9 mouse cellular contexts compared by ENCODE assay signal in the genomic region with DNA sequence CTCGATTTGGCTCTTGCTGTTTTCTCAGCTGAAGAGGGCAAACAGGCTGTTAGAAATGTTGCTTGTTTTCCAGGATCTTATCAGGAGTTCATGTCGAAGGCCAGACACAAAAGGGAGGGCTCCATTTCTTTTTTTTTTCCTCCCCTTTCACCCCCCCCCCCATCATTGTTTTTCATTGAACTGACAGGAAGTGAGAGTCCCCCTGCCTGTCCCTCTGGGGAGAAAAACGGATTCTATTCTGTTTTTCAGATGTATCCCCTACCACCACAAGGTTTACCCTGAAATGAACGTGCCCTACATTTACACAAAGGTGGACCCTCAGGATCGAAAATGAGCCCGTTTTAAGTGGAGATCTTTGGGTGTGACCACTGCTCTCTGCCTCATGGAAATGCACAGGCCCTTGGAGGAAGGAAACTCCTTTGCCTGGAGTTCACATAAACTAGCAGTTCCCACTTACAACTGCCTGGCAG. TPM values are rescaled to one million over a fixed set of nuclear protein-coding genes. Genes with fewer than 3 reads are reported as not detected.
DNase-seq lines count a peak whose midpoint lies in the region; ATAC-seq and TF ChIP-seq lines count a peak whose summit lies in the region.
"Had no signal": no experiment of that assay in that cellular context is flagged by ENCODE, and none has a peak within 500 bp of the region (broad histone marks: within the 10 kb centered on the region; RNA-seq: fewer than 3 reads in every experiment).

No protein-coding gene starts in this region.

- TF ChIP-seq RAD21 in CH12.LX (IDR thresholded peaks at IDR 0.05; ENCODE audit: low read depth, low read length) = no peak

- no peak overlapping the region for H3K9ac ChIP-seq in forebrain, embryonic 12.5 days
- no peak overlapping the region for H3K9ac ChIP-seq in forebrain, embryonic 13.5 days
- H3K9ac ChIP-seq in CH12.LX (ENCODE audit: insufficient read depth, low read depth) = peak overlapping the region; percentile 97
- H3K9ac ChIP-seq in heart, embryonic 16.5 days (ENCODE audit: low read length) = no peak overlapping the region
- H3K9ac ChIP-seq in hindbrain, embryonic 14.5 days = no peak overlapping the region
- H3K9ac ChIP-seq in midbrain, postnatal 0 days (replicated peaks; ENCODE audit: low read length, poor library complexity, severe bottlenecking) = no peak overlapping the region

- H3K36me3 ChIP-seq in forebrain, embryonic 12.5 days (replicated peaks) = no peaks in the 10 kb centered on the region
- H3K36me3 ChIP-seq in forebrain, embryonic 13.5 days (ENCODE audit: poor library complexity, severe bottlenecking) = no peaks in the 10 kb centered on the region
- no peaks in the 10 kb centered on the region for H3K36me3 ChIP-seq in CH12.LX (replicated peaks in 1 of 2; ENCODE audit: control insufficient read depth in 1 of 2, insufficient read depth in 1 of 2, low read length in 1 of 2)
- H3K36me3 ChIP-seq in heart, embryonic 16.5 days (ENCODE audit: control insufficient read depth, insufficient read depth) = no peaks in the 10 kb centered on the region
- H3K36me3 ChIP-seq in hindbrain, embryonic 14.5 days (replicated peaks; ENCODE audit: control insufficient read depth, insufficient read depth) = no peaks in the 10 kb centered on the region
- H3K36me3 ChIP-seq in midbrain, postnatal 0 days (ENCODE audit: insufficient read depth, low read length) = no peaks in the 10 kb centered on the region

- peaks cover 12% of the 10 kb centered on the region; the same call in 1 of the 2 replicates for H3K79me2 ChIP-seq in CH12.LX (replicated peaks; ENCODE audit: control insufficient read depth, extremely low read depth, insufficient read depth, poor library complexity, severe bottlenecking)

- TF ChIP-seq CTCF in CH12.LX (conservative IDR thresholded peaks at IDR 0.05 in 1 of 2, IDR thresholded peaks at IDR 0.05 in 1 of 2; ENCODE audit: low read depth in 2 of 2, low read length in 2 of 2) = no peak
- no peak for TF ChIP-seq CTCF in midbrain, postnatal 0 days (IDR thresholded peaks at IDR 0.05)

- no peaks in the 10 kb centered on the region for H3K27me3 ChIP-seq in forebrain, embryonic 12.5 days
- no peaks in the 10 kb centered on the region for H3K27me3 ChIP-seq in forebrain, embryonic 13.5 days
- H3K27me3 ChIP-seq in CH12.LX (replicated peaks) = no peaks in the 10 kb centered on the region
- no peaks in the 10 kb centered on the region for H3K27me3 ChIP-seq in heart, embryonic 16.5 days (ENCODE audit: control insufficient read depth, insufficient read depth, low read length)
- H3K27me3 ChIP-seq in hindbrain, embryonic 14.5 days (ENCODE audit: control insufficient read depth, insufficient read depth, low read length) = no peaks in the 10 kb centered on the region
- no peaks in the 10 kb centered on the region for H3K27me3 ChIP-seq in midbrain, postnatal 0 days (ENCODE audit: insufficient read depth, low read length)

- TF ChIP-seq POLR2A in CH12.LX (IDR thresholded peaks at IDR 0.05; ENCODE audit: low read depth, low read length) = no peak

- in situ Hi-C loops in CH12.LX (cut with MboI; ENCODE audit: low pct_ligation_motif_present, low pct_unique_long_range_greater_than_20kb, low sequenced_read_pairs) = no loop called here

- H3K9me3 ChIP-seq in forebrain, embryonic 12.5 days = 0 out of 2 replicates have a peak, but pooled peaks cover 3% of the 10 kb centered on the region
- H3K9me3 ChIP-seq in forebrain, embryonic 13.5 days (replicated peaks) = no peaks in the 10 kb centered on the region
- no peaks in the 10 kb centered on the region for H3K9me3 ChIP-seq in CH12.LX (replicated peaks; ENCODE audit: low read length)
- peaks cover 4% of the 10 kb centered on the region; the same call in 1 of the 2 replicates for H3K9me3 ChIP-seq in heart, embryonic 16.5 days (replicated peaks; ENCODE audit: control insufficient read depth, low read length)
- H3K9me3 ChIP-seq in hindbrain, embryonic 14.5 days (ENCODE audit: control insufficient read depth, low read length) = no peaks in the 10 kb centered on the region
- no peaks in the 10 kb centered on the region for H3K9me3 ChIP-seq in midbrain, postnatal 0 days (ENCODE audit: low read length)

- no peak overlapping the region for H3K4me3 ChIP-seq in forebrain, embryonic 12.5 days (replicated peaks)
- H3K4me3 ChIP-seq in forebrain, embryonic 13.5 days = no peak overlapping the region
- peak overlapping the region in 2 of 3 experiments; percentile 49 to 59 for H3K4me3 ChIP-seq in CH12.LX (replicated peaks in 1 of 3; ENCODE audit: low read depth in 2 of 3, low read length in 2 of 3, poor library complexity in 1 of 3)
- no peak overlapping the region for H3K4me3 ChIP-seq in heart, embryonic 16.5 days (ENCODE audit: low read length)
- no peak overlapping the region for H3K4me3 ChIP-seq in hindbrain, embryonic 14.5 days (replicated peaks; ENCODE audit: low read length)
- no peak overlapping the region for H3K4me3 ChIP-seq in midbrain, postnatal 0 days (ENCODE audit: low read depth, low read length)

- H3K27ac ChIP-seq in forebrain, embryonic 12.5 days = peak overlapping the region; percentile 3; the same call in 1 of the 2 replicates
- H3K27ac ChIP-seq in forebrain, embryonic 13.5 days = no peak overlapping the region
- H3K27ac ChIP-seq in CH12.LX (ENCODE audit: insufficient read depth, low read depth) = peak overlapping the region; percentile 96
- peak overlapping the region; percentile 88 for H3K27ac ChIP-seq in heart, embryonic 16.5 days (ENCODE audit: low read length)
- H3K27ac ChIP-seq in hindbrain, embryonic 14.5 days = no peak overlapping the region
- H3K27ac ChIP-seq in midbrain, postnatal 0 days (ENCODE audit: low read depth, low read length) = no peak overlapping the region

- no peak overlapping the region for H3K4me2 ChIP-seq in forebrain, embryonic 12.5 days
- H3K4me2 ChIP-seq in forebrain, embryonic 13.5 days = no peak overlapping the region
- peak overlapping the region; percentile 52 for H3K4me2 ChIP-seq in CH12.LX (ENCODE audit: insufficient read depth, low read depth, poor library complexity, severe bottlenecking)
- no peak overlapping the region for H3K4me2 ChIP-seq in heart, embryonic 16.5 days (ENCODE audit: low read depth, low read length)
- no peak overlapping the region for H3K4me2 ChIP-seq in hindbrain, embryonic 14.5 days (replicated peaks)
- H3K4me2 ChIP-seq in midbrain, postnatal 0 days (ENCODE audit: low read depth, low read length, poor library complexity, severe bottlenecking) = no peak overlapping the region

- no peak for DNase-seq in CH12.LX (ENCODE audit: extremely low read depth)
- peak; percentile 15 for DNase-seq in lung, postnatal 14 days
- no peak for DNase-seq in hindbrain, embryonic 14.5 days (ENCODE audit: low spot score)
- DNase-seq in adrenal gland, postnatal 10 days = no peak
- DNase-seq in midbrain, postnatal 0 days (ENCODE audit: low spot score) = no peak
- DNase-seq: cerebellum, postnatal 25 days had no signal

- WGBS in forebrain, embryonic 12.5 days = 72% methylated on average over 6 of the region's 6 CpGs
- WGBS in forebrain, embryonic 13.5 days = 74% methylated on average over 6 of the region's 6 CpGs
- 46% methylated on average over 6 of the region's 6 CpGs for WGBS in heart, embryonic 16.5 days
- 71% methylated on average over 6 of the region's 6 CpGs for WGBS in hindbrain, embryonic 14.5 days
- 66% methylated on average over 6 of the region's 6 CpGs for WGBS in midbrain, postnatal 0 days

- no peaks in the 10 kb centered on the region for H3K4me1 ChIP-seq in forebrain, embryonic 12.5 days
- no peaks in the 10 kb centered on the region for H3K4me1 ChIP-seq in forebrain, embryonic 13.5 days
- peaks cover 33 to 60% of the 10 kb centered on the region in 2 experiments for H3K4me1 ChIP-seq in CH12.LX (ENCODE audit: control insufficient read depth in 1 of 2, insufficient read depth in 2 of 2)
- 0 out of 2 replicates have a peak, but pooled peaks cover 6% of the 10 kb centered on the region for H3K4me1 ChIP-seq in heart, embryonic 16.5 days (ENCODE audit: control insufficient read depth, insufficient read depth, low read length)
- no peaks in the 10 kb centered on the region for H3K4me1 ChIP-seq in hindbrain, embryonic 14.5 days (replicated peaks; ENCODE audit: control insufficient read depth, insufficient read depth, low read length)
- no peaks in the 10 kb centered on the region for H3K4me1 ChIP-seq in midbrain, postnatal 0 days (ENCODE audit: insufficient read depth, low read length)

- dilution Hi-C loops in CH12.LX (cut with MboI; ENCODE audit: extremely low pct_ligation_motif_present, extremely low pct_unique_long_range_greater_than_20kb, low sequenced_read_pairs) = no loop called here

- no peak for ATAC-seq in forebrain, embryonic 12.5 days (ENCODE audit: low FRiP score)
- no peak for ATAC-seq in forebrain, embryonic 13.5 days
- ATAC-seq in heart, embryonic 16.5 days (replicated peaks; ENCODE audit: extremely low read depth, insufficient read depth, low FRiP score) = no peak
- ATAC-seq in hindbrain, embryonic 14.5 days (ENCODE audit: low FRiP score) = no peak
- ATAC-seq in midbrain, postnatal 0 days (ENCODE audit: low FRiP score) = no peak

- TF ChIP-seq EP300 in CH12.LX (IDR thresholded peaks at IDR 0.05; ENCODE audit: low read length) = no peak; the same call in 1 of the 2 replicates

TF ChIP-seq in CH12.LX, 34 proteins besides CTCF, POLR2A, EP300 and RAD21 (continues in another document):
- no peak for TF ChIP-seq ZMIZ1 (IDR thresholded peaks at IDR 0.05; ENCODE audit: low read depth, low read length)
- peak; percentile 66 for TF ChIP-seq BHLHE40 (IDR thresholded peaks at IDR 0.05; ENCODE audit: low read depth, low read length)
- no peak for TF ChIP-seq NELFE (IDR thresholded peaks at IDR 0.05; ENCODE audit: low read depth, low read length)
- TF ChIP-seq TCF12 (IDR thresholded peaks at IDR 0.05; ENCODE audit: low read depth, low read length) = 0 out of 2 replicates have a peak, but pooled peaks have one; percentile 12
- TF ChIP-seq MAZ (IDR thresholded peaks at IDR 0.05; ENCODE audit: low read depth, low read length) = 0 out of 2 replicates have a peak, but pooled peaks have one; percentile 44
- peak; percentile 79 for TF ChIP-seq ZNF384 (IDR thresholded peaks at IDR 0.05; ENCODE audit: low read depth, low read length)
- TF ChIP-seq MXI1 (IDR thresholded peaks at IDR 0.05; ENCODE audit: low read depth, low read length) = peak; percentile 29; the same call in 1 of the 2 replicates

RNA-seq across cellular contexts. Expression of a gene that starts 25.6 kb away (rescaled TPM):
- polyA plus RNA-seq in forebrain, embryonic 12.5 days (2016; fragmentation: Nextera tagmentation; extraction: Ambion mirVana) = 11.5 and 12.6 TPM in 2 replicates
- polyA plus RNA-seq in forebrain, embryonic 13.5 days (2015; fragmentation: Nextera tagmentation; extraction: Ambion mirVana) = 7.2 and 8.2 TPM in 2 replicates
- total RNA-seq in CH12.LX (2012; rRNA removed) (22.3 and 25.8 TPM in 2 replicates), CH12.LX (2014; rRNA removed) (20.1 and 25.3 TPM in 2 replicates)
- 35.6 and 37.0 TPM in 2 replicates for polyA plus RNA-seq in CH12.LX (2012; ENCODE audit: insufficient read length, low read depth)
- 29.3 and 34.2 TPM in 2 replicates for polyA plus RNA-seq in heart, embryonic 16.5 days (2015; fragmentation: Nextera tagmentation; extraction: Ambion mirVana)
- polyA plus RNA-seq in hindbrain, embryonic 14.5 days (2014; fragmentation: Nextera tagmentation; extraction: Ambion mirVana) = 7.9 and 11.3 TPM in 2 replicates
- 10 to 100 TPM; 58.4 to 70.4 TPM for total RNA-seq in adrenal gland, postnatal 10 days (2021)
- 6.9 and 8.1 TPM in 2 replicates for total RNA-seq in midbrain, postnatal 0 days (2014; rRNA removed)
- 6.2 and 6.9 TPM in 2 replicates for polyA plus RNA-seq in midbrain, postnatal 0 days (2015; fragmentation: Nextera tagmentation; extraction: Ambion mirVana)

Comparison
In these comparisons a context has a peak if more than half of its experiments do, and no peak if none do; other contexts are left out.
1. H3K27ac ChIP-seq: peak in forebrain, embryonic 12.5 days (single experiment), CH12.LX (single experiment) and heart, embryonic 16.5 days (single experiment); none in forebrain, embryonic 13.5 days (single experiment), hindbrain, embryonic 14.5 days (single experiment) and midbrain, postnatal 0 days (single experiment).
2. H3K4me3 ChIP-seq: peak in CH12.LX (2 of 3); none in forebrain, embryonic 12.5 days (single experiment), forebrain, embryonic 13.5 days (single experiment), heart, embryonic 16.5 days (single experiment), hindbrain, embryonic 14.5 days (single experiment) and midbrain, postnatal 0 days (single experiment).